Mouse (Mus musculus) lung, embryonic 16.5 days (tissue): ENCODE measurements around the gene Gm10190. TPM values are rescaled to one million over a fixed set of nuclear protein-coding genes. Genes with fewer than 3 reads are reported as not detected.

Experiments
- ATAC-seq: fragments of 200-750 bp; cut with Nextera tagmentation; 2 replicates; pipeline ENCODE4 v1.8.0; 2017; ENCODE audit warnings: low read depth, mild to moderate bottlenecking, moderate library complexity
- H3K27ac ChIP-seq: fragments of 300-500 bp; sonication (generic); 2 replicates; pipeline ENCODE4 v1.5.1; 2014; ENCODE audit warnings: mild to moderate bottlenecking, control low read depth, low read length
- H3K27me3 ChIP-seq: fragments of 300-500 bp; sonication (generic); 2 replicates; pipeline ENCODE4 v1.6.1; 2014; ENCODE audit warnings: low read depth, low read length, mixed read lengths; ENCODE audit not compliant: control insufficient read depth, insufficient read depth
- H3K36me3 ChIP-seq: fragments of 300-500 bp; sonication (generic); 2 replicates; pipeline ENCODE4 v1.6.1; 2014; ENCODE audit warnings: low read length; ENCODE audit not compliant: control insufficient read depth, insufficient read depth
- H3K4me1 ChIP-seq: fragments of 300-500 bp; sonication (generic); replicated peaks from 2 replicates; pipeline ENCODE4 v1.6.1; 2014; ENCODE audit warnings: low read length, mixed read lengths; ENCODE audit not compliant: control insufficient read depth, insufficient read depth
- H3K4me2 ChIP-seq: fragments of 300-500 bp; sonication (generic); 2 replicates; pipeline ENCODE4 v1.6.1; 2014; ENCODE audit warnings: low read depth, low read length, control low read depth
- H3K4me3 ChIP-seq: fragments of 300-500 bp; sonication (generic); 2 replicates; pipeline ENCODE4 v1.5.1; 2014; ENCODE audit warnings: mild to moderate bottlenecking, low read length, control low read depth
- H3K9ac ChIP-seq: fragments of 300-500 bp; sonication (generic); 2 replicates; pipeline ENCODE4 v1.6.1; 2014; ENCODE audit warnings: low read length, control low read depth
- H3K9me3 ChIP-seq: fragments of 300-500 bp; sonication (generic); 2 replicates; pipeline ENCODE4 v1.6.1; 2016; ENCODE audit warnings: low read length; ENCODE audit not compliant: control insufficient read depth
- WGBS: fragments of 180-500 bp; shearing (Covaris S2); extraction: QIAGEN DNeasy Blood & Tissue Kit; methylation state at CpG from one replicate; pipeline ENCODE4 v1.1.7; 2014; 5-methylcytosine and 5-hydroxymethylcytosine counted together
- polyA plus RNA-seq: library from polyadenylated mRNA; unstranded; fragments of >200 nt; fragmentation: Nextera tagmentation; extraction: Ambion mirVana; gene quantifications from 2 replicates; pipeline ENCODE4 v1.2.1, GENCODE M21; 2015

Gm10190 gene
- polyA plus RNA-seq, 1 experiment from 2014 or later = 0.88 TPM

GRCm38 (mm10) chr17:80373726-80374096, 370 bp upstream of the Gm10190 start:
- Histone ChIP-seq H3K4me3 (peak overlapping the region; percentile 57), H3K4me2 (peak overlapping the region; percentile 96), H3K27me3 (peaks cover 2% of the 10 kb centered on the region; the same call in 1 of the 2 replicates), H3K9me3 (no peaks in the 10 kb centered on the region), H3K4me1 (peaks cover 7% of the 10 kb centered on the region; the same call in 1 of the 2 replicates), H3K9ac (peak overlapping the region; percentile 82), H3K27ac (peak overlapping the region; percentile 59; the same call in 1 of the 2 replicates), H3K36me3 (no peaks in the 10 kb centered on the region)
- WGBS = 20% methylated on average over 29 of the region's 29 CpGs
- peak; percentile 70 for ATAC-seq

- Histone ChIP-seq H3K9ac (no peak overlapping the region), H3K9me3 (no peaks in the 10 kb centered on the region), H3K27ac (no peak overlapping the region), H3K4me2 (no peak overlapping the region), H3K36me3 (no peaks in the 10 kb centered on the region), H3K4me1 (peaks cover 5% of the 10 kb centered on the region; the same call in 1 of the 2 replicates), H3K4me3 (no peak overlapping the region), H3K27me3 (no peaks in the 10 kb centered on the region)
- WGBS = 69% methylated on average over 9 of the region's 9 CpGs
- ATAC-seq = no peak
Observed at GRCm38 (mm10) chr17:80368606-80369005, 4.7 kb downstream of the Gm10190 start.

DNA sequence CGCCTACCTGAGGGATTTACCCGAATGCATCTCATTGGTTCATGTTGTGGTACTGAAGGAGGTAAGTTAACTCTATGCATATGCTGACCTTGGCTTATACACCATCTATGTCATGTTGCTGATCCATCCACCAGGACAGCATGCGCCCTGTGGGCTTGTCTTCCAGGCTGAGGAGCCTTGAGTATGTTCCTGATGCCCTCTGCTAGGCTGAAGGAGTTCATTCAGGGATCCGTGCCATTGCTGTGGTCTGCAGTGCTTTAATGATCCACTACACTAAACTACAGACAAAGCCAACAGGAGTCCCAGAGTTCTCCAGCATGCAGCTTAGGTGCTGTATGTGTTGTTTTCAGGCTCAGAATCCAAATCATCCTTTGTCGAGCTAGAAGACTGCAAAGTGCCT, 6.1 kb downstream of the Gm10190 start:
- no peak overlapping the region for H3K4me3 ChIP-seq
- whole genome bisulfite sequencing = 86% methylated on average over 5 of the region's 5 CpGs
- no peaks in the 10 kb centered on the region for H3K9me3 ChIP-seq
- H3K9ac ChIP-seq = no peak overlapping the region
- H3K4me2 ChIP-seq = no peak overlapping the region
- H3K4me1 ChIP-seq = no peaks in the 10 kb centered on the region
- no peak overlapping the region for H3K27ac ChIP-seq
- H3K27me3 ChIP-seq = no peaks in the 10 kb centered on the region
- ATAC-seq = no peak
- no peaks in the 10 kb centered on the region for H3K36me3 ChIP-seq

- 80% methylated on average over 8 of the region's 8 CpGs for WGBS
- Histone ChIP-seq H3K4me1 (no peaks in the 10 kb centered on the region), H3K36me3 (no peaks in the 10 kb centered on the region), H3K9ac (no peak overlapping the region), H3K4me2 (no peak overlapping the region), H3K27ac (no peak overlapping the region), H3K4me3 (no peak overlapping the region), H3K27me3 (no peaks in the 10 kb centered on the region), H3K9me3 (no peaks in the 10 kb centered on the region)
- no peak for ATAC-seq
Observed at GRCm38 (mm10) chr17:80360245-80360644, 13.1 kb downstream of the Gm10190 start.

DNA sequence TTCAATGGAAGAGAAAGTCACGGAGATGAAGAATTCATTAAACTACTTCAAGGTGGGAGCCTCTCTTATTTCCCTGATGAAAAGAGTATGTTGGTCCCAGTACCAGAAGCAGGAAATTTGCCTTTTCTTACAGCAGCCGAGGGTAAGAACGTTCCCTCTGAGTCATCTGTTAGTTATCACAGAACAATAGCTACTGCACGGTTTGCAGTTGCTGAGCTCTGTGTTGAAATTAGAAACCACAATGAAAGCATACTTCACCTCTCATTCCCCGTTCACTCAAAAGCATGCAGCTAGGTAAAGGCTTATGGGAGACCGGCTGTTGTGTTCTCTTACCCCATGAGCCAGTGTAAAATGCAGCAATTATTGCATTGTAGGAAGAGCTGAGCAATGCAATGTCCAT, 26.1 kb downstream of the Gm10190 start:
- peaks cover 2% of the 10 kb centered on the region; the same call in 1 of the 2 replicates for H3K9me3 ChIP-seq
- ATAC-seq = no peak
- no peaks in the 10 kb centered on the region for H3K4me1 ChIP-seq
- H3K27ac ChIP-seq = no peak overlapping the region
- H3K9ac ChIP-seq = no peak overlapping the region
- H3K27me3 ChIP-seq = no peaks in the 10 kb centered on the region
- H3K4me2 ChIP-seq = no peak overlapping the region
- no peak overlapping the region for H3K4me3 ChIP-seq
- WGBS = 39% methylated on average over 6 of the region's 6 CpGs
- no peaks in the 10 kb centered on the region for H3K36me3 ChIP-seq

GRCm38 (mm10) chr17:80346591-80347125, 26.7 kb downstream of the Gm10190 start:
- H3K27me3 ChIP-seq = no peaks in the 10 kb centered on the region
- H3K9ac ChIP-seq = no peak overlapping the region
- H3K4me1 ChIP-seq = no peaks in the 10 kb centered on the region
- 62% methylated on average over 11 of the region's 11 CpGs for WGBS
- ATAC-seq = no peak
- H3K27ac ChIP-seq = no peak overlapping the region
- no peak overlapping the region for H3K4me3 ChIP-seq
- H3K36me3 ChIP-seq = no peaks in the 10 kb centered on the region
- H3K9me3 ChIP-seq = peaks cover 2% of the 10 kb centered on the region; the same call in 1 of the 2 replicates
- no peak overlapping the region for H3K4me2 ChIP-seq

DNA sequence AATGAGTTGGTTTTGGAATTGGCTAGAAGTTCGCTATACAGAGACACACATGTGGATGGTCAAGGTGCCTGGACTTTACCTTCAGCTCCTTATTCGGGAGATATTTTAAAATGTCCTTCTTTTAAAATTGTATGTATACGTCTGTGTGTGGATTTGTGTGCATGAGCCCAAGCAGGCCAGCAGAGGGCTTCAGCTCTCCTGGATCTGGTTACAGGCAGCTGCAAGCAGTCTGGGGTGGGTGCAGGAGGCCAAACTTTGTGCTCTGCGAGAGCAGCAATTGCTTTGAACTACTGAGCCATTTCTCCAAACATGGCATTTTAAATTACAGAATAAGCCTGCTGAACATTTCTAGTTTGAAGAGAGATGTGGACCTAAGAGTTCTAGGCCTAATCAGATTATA, 28.1 kb downstream of the Gm10190 start:
- WGBS = 76% methylated on average over 4 of the region's 4 CpGs
- Histone ChIP-seq H3K4me2 (no peak overlapping the region), H3K36me3 (no peaks in the 10 kb centered on the region), H3K9ac (no peak overlapping the region), H3K27me3 (no peaks in the 10 kb centered on the region), H3K4me3 (no peak overlapping the region), H3K9me3 (peaks cover 2% of the 10 kb centered on the region; the same call in 1 of the 2 replicates), H3K4me1 (no peaks in the 10 kb centered on the region), H3K27ac (no peak overlapping the region)
- no peak for ATAC-seq

DNA sequence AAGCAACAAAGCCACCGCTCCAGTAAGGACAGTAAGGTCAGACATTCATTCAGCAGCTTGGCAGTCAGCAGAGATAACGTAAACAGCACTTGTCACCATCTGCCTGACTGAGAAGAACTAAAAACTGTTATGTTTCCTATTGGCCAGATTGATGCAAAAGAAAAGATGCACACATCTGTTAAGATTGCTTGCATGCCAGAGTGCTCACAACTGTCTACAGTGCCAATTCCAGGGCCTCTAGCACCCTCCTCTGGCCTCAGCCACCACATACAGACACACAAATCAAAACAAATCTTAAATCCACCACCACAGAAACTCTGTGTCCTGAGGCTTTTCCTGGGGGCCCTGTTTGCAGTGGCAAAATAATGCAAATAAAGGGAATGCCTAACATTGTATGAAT, 41.0 kb downstream of the Gm10190 start:
- H3K4me3 ChIP-seq = no peak overlapping the region
- H3K27ac ChIP-seq = no peak overlapping the region
- no peaks in the 10 kb centered on the region for H3K9me3 ChIP-seq
- 0 out of 2 replicates have a peak, but pooled peaks have one; percentile 49 for ATAC-seq
- H3K9ac ChIP-seq = no peak overlapping the region
- no peaks in the 10 kb centered on the region for H3K36me3 ChIP-seq
- H3K27me3 ChIP-seq = no peaks in the 10 kb centered on the region
- H3K4me1 ChIP-seq = no peaks in the 10 kb centered on the region
- 40% methylated on average over 2 of the region's 2 CpGs for WGBS
- H3K4me2 ChIP-seq = no peak overlapping the region

DNA sequence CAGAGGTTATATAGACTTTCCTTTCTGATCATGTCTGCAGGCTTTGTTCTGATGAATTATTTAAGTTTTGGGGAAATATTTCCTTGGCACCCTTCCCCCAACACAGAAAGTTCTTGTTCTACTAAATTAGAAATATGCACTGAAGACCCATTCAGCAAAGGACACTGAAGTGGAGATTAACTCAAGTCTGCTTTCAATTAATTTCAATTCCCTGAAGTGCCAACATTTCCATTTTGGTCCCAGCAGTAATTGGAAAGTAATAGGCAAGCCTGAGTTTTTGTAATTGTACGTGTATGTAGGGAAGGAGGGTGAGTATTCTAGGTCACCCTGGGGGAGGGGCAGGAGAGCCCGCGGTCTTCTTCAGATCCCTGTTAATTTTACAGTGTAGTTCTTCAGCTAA, 46.9 kb downstream of the Gm10190 start:
- no peaks in the 10 kb centered on the region for H3K27me3 ChIP-seq
- no peak for ATAC-seq
- H3K27ac ChIP-seq = no peak overlapping the region
- no peak overlapping the region for H3K9ac ChIP-seq
- no peak overlapping the region for H3K4me2 ChIP-seq
- no peaks in the 10 kb centered on the region for H3K4me1 ChIP-seq
- no peaks in the 10 kb centered on the region for H3K9me3 ChIP-seq
- H3K4me3 ChIP-seq = no peak overlapping the region
- 84% methylated on average over 3 of the region's 3 CpGs for WGBS
- no peaks in the 10 kb centered on the region for H3K36me3 ChIP-seq

DNA sequence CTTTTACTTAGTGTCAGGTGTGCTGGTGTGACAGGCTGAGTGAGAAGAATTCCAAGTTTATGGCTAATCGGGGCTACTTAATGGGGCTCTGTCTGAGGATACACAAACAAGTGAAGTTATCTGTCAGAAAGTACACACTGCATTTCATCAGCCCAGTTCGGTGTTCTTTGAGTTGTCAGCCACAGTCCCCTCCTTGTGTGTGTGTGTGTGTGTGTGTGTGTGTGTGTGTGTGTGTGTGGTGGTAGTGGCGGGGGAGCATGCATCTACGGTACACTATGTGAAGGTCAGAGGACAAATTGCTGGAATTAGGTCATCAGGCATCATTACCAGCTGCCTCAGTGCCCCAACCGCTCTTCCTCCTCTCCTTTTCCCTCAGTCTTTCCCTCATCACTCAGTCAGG, 47.9 kb downstream of the Gm10190 start:
- H3K27ac ChIP-seq = no peak overlapping the region
- no peak for ATAC-seq
- no peaks in the 10 kb centered on the region for H3K36me3 ChIP-seq
- WGBS = 63% methylated on average over 5 of the region's 5 CpGs
- H3K9me3 ChIP-seq = no peaks in the 10 kb centered on the region
- no peak overlapping the region for H3K4me3 ChIP-seq
- no peak overlapping the region for H3K9ac ChIP-seq
- no peaks in the 10 kb centered on the region for H3K27me3 ChIP-seq
- no peak overlapping the region for H3K4me2 ChIP-seq
- H3K4me1 ChIP-seq = no peaks in the 10 kb centered on the region
